Mouse (Mus musculus) erythroblast, embryonic 14.5 days (primary cell): Measurements from ENCODE around the gene Aox3.

Experiments used
- GATA1 ChIP-seq: IDR thresholded peaks from 2 replicates; pipeline ENCODE4 v1.6.1; 2012; ENCODE audit warnings: low read length, inconsistent platforms, mixed read lengths
- TAL1 ChIP-seq: IDR thresholded peaks from 3 replicates; pipeline ENCODE4 v1.6.1; 2012; ENCODE audit warnings: low read length, inconsistent platforms, mixed read lengths

DNA sequence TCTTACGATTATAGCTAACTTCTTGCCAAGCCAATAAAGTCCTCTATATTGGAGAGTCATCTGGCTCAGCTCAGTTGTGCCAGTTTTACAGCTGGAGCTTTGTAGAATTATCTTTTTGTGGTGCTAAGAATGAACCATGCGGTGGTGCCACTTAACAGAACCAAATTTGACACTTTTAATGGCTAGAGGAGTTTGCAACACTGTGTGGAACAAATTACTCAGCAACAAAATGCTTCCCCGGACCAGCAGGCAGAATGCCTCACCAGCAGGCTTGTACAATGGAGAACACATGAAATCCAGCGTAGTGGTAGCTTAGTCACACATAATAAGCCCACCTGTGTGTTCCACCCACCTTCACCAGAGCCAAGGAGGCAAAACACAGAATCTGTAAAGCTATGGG is 22.7 kb upstream of the Aox3 start:
- TF ChIP-seq GATA1 = no peak
- no peak for TF ChIP-seq TAL1
